Mouse (Mus musculus) thymus, adult 18-20 months (tissue): ENCODE results near the gene Pla2g4a.

Experiments used
- DNase-seq, 2 experiments: peaks; one replicate each; pipeline ENCODE4 v3.0.0; 2022; ENCODE audit warnings: mixed read lengths in 2 of 2

The Pla2g4a gene

GRCm38 (mm10) chr1:149841845-149842244 is 119.2 kb downstream of the Pla2g4a start:
- no peak for DNase-seq

GRCm38 (mm10) chr1:149840961-149841416 is 120.1 kb downstream of the Pla2g4a start:
- no peak for DNase-seq

- no peak for DNase-seq
Observed at GRCm38 (mm10) chr1:149840312-149840930, 120.7 kb downstream of the Pla2g4a start.

- DNase-seq: no peak
Observed at GRCm38 (mm10) chr1:149836496-149836895, 124.6 kb downstream of the Pla2g4a start.

GRCm38 (mm10) chr1:149833876-149834275 is 127.2 kb downstream of the Pla2g4a start:
- no peak for DNase-seq

GRCm38 (mm10) chr1:149832952-149833351 is 128.1 kb downstream of the Pla2g4a start:
- DNase-seq: no peak

- no peak for DNase-seq
Observed at GRCm38 (mm10) chr1:149832514-149832913, 128.6 kb downstream of the Pla2g4a start.

GRCm38 (mm10) chr1:149831100-149831499 is 130.0 kb downstream of the Pla2g4a start:
- DNase-seq: no peak

GRCm38 (mm10) chr1:149813616-149814345 is 147.3 kb downstream of the Pla2g4a start:
- no peak for DNase-seq

GRCm38 (mm10) chr1:149809527-149809926 is 151.6 kb downstream of the Pla2g4a start:
- DNase-seq: no peak
